ENCODE assay signal across 8 mouse cellular contexts in the genomic region with DNA sequence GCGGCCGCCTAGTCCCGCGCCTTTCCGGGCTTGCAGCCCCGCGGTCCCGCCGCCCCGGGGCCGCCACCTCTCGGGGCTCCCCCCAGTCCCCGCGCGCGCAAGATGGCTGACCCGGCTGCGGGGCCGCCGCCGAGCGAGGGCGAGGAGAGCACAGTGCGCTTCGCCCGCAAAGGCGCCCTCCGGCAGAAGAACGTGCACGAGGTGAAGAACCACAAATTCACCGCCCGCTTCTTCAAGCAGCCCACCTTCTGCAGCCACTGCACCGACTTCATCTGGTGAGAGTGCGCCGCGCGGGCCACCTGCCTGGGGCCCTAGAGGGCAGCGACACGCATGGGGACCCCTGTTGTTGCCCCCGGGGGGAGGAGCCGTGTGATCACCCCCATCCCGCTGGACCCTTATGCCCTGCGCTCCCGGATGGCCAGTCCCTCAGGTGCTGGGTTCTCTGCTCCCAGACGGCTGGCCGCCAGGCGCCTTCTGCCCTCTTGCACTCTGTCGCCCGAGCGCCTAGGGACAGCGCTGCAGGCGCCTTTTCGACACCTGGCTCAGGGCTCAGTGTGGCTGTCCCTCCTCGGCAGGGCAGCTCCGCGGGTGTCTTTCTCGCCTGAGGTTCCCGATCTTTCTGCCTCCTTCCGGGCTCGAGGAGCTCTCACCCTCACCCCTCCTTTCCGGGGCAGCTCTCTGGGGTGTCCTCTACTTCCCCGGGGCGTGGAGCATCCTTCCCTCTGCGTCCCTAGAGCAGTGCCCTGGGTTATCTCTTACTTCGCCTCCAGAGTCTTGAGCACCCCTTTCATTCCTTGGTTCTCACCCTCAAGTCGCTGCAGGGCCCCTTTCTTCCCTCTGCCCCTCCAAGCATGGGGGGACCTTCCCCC. TPM values are rescaled to one million over a fixed set of nuclear protein-coding genes. Genes with fewer than 3 reads are reported as not detected.
DNase-seq lines count a peak whose midpoint lies in the region; ATAC-seq and TF ChIP-seq lines count a peak whose summit lies in the region.

No protein-coding gene starts in this region.

- ATAC-seq in intestine, postnatal 0 days = peak; percentile 31; the same call in 1 of the 2 replicates

- under 1% methylated on average over 65 of the region's 66 CpGs for WGBS in intestine, postnatal 0 days
- 2% methylated on average over 66 of the region's 66 CpGs for WGBS in small intestine, adult 2 months

- H3K9me3 ChIP-seq in intestine, postnatal 0 days (ENCODE audit: control insufficient read depth) = no peaks in the 10 kb centered on the region
- no peaks in the 10 kb centered on the region for H3K9me3 ChIP-seq in megakaryocyte, embryonic 14.5 days

- TF ChIP-seq CTCF in left cerebral cortex, adult 2 months (IDR thresholded peaks at IDR 0.05) = no peak
- TF ChIP-seq CTCF in intestine, postnatal 0 days (IDR thresholded peaks at IDR 0.05; ENCODE audit: low read depth) = no peak
- no peak for TF ChIP-seq CTCF in small intestine, adult 2 months (IDR thresholded peaks at IDR 0.05; ENCODE audit: extremely low read depth, insufficient read length, insufficient replicate concordance, low read depth, low read length)

- no peaks in the 10 kb centered on the region for H3K4me1 ChIP-seq in intestine, postnatal 0 days (replicated peaks; ENCODE audit: control insufficient read depth, insufficient read depth, low read length)
- peaks cover 35% of the 10 kb centered on the region for H3K4me1 ChIP-seq in megakaryocyte, embryonic 14.5 days
- H3K4me1 ChIP-seq in small intestine, adult 2 months (ENCODE audit: control insufficient read depth, insufficient read depth, insufficient read length, low read length) = peaks cover 3% of the 10 kb centered on the region

- intact Hi-C loops in left cerebral cortex, adult 2 months (cut with DNase I) = loop anchor here (2.0 to 5.0 kb wide), 4 partner anchors 39 to 169 kb away; no protein-coding TSS in a partner anchor

- no peaks in the 10 kb centered on the region for H3K36me3 ChIP-seq in intestine, postnatal 0 days (ENCODE audit: control insufficient read depth, insufficient read depth)
- H3K36me3 ChIP-seq in megakaryocyte, embryonic 14.5 days (replicated peaks; ENCODE audit: low read length) = no peaks in the 10 kb centered on the region
- no peaks in the 10 kb centered on the region for H3K36me3 ChIP-seq in small intestine, adult 2 months (ENCODE audit: control insufficient read depth, insufficient read depth, low read length)

- peak overlapping the region; percentile 93 for H3K27ac ChIP-seq in left cerebral cortex, adult 2 months
- H3K27ac ChIP-seq in intestine, postnatal 0 days (ENCODE audit: low read depth, low read length) = no peak overlapping the region
- H3K27ac ChIP-seq in small intestine, adult 2 months (ENCODE audit: insufficient read depth, low read depth, low read length) = no peak overlapping the region

- H3K27me3 ChIP-seq in intestine, postnatal 0 days (replicated peaks; ENCODE audit: control insufficient read depth, insufficient read depth, low read length) = peaks cover 24% of the 10 kb centered on the region
- H3K27me3 ChIP-seq in megakaryocyte, embryonic 14.5 days (replicated peaks) = peaks cover 67% of the 10 kb centered on the region
- H3K27me3 ChIP-seq in small intestine, adult 2 months (ENCODE audit: control insufficient read depth, insufficient read depth, low read length) = peaks cover 23% of the 10 kb centered on the region

- H3K4me3 ChIP-seq in left cerebral cortex, adult 2 months = peak overlapping the region; percentile 76
- peak overlapping the region; percentile 56 for H3K4me3 ChIP-seq in intestine, postnatal 0 days (ENCODE audit: low read depth, low read length)
- H3K4me3 ChIP-seq in megakaryocyte, embryonic 14.5 days (replicated peaks) = peak overlapping the region; percentile 93
- peak overlapping the region; percentile 55 for H3K4me3 ChIP-seq in small intestine, adult 2 months (ENCODE audit: low read depth, low read length)

- H3K9ac ChIP-seq in intestine, postnatal 0 days (ENCODE audit: low read depth, low read length) = peak overlapping the region; percentile 31; the same call in 1 of the 2 replicates

- peak; percentile 32 to 38 for DNase-seq in left cerebral cortex, adult 2 months (ENCODE audit: extremely low spot score in 1 of 2, low spot score in 2 of 2)
- no peak for DNase-seq in left cerebral cortex, adult 9 months (ENCODE audit: low spot score in 2 of 2)
- peak; percentile 71 for DNase-seq in cerebellum, adult 8-10 months
- DNase-seq in heart, adult 18-20 months = peak; percentile 15 to 30
- no peak for DNase-seq in layer of hippocampus, adult 8-10 months (ENCODE audit: low spot score in 2 of 2)

- TF ChIP-seq POLR2A in small intestine, adult 2 months (IDR thresholded peaks at IDR 0.05; ENCODE audit: low read depth, low read length) = no peak

- H3K4me2 ChIP-seq in intestine, postnatal 0 days (replicated peaks; ENCODE audit: low read depth) = peak overlapping the region; percentile 88

RNA-seq across cellular contexts. Expression of a gene that starts 0.9 kb away (rescaled TPM):
- 100 to 1,000 TPM; 964 to 986 TPM for total RNA-seq in left cerebral cortex, adult 2 months (2021)
- total RNA-seq in heart, adult 18-20 months (2021) = 1 to 10 TPM; 3.4 to 8.6 TPM
- polyA plus RNA-seq in intestine, postnatal 0 days (2015; fragmentation: Nextera tagmentation; extraction: Ambion mirVana) = 4.7 and 5.1 TPM in 2 replicates
- 0.82 and 0.83 TPM in 2 replicates for polyA plus RNA-seq in megakaryocyte, embryonic 14.5 days (2012; ENCODE audit: insufficient read depth, low replicate concordance)
- polyA plus RNA-seq in small intestine, adult 2 months (2012; rRNA removed) = 4.1 and 6.1 TPM in 2 replicates
- total RNA-seq in layer of hippocampus, adult 8-10 months (2022) = 100 to 1,000 TPM; 650 to 790 (median 729) TPM

Comparison
In these comparisons a context has a peak if more than half of its experiments do, and no peak if none do; other contexts are left out.
1. DNase-seq: peak in left cerebral cortex, adult 2 months (2 of 2), cerebellum, adult 8-10 months (single experiment) and heart, adult 18-20 months (2 of 2); none in left cerebral cortex, adult 9 months (0 of 2) and layer of hippocampus, adult 8-10 months (0 of 2).
2. RNA of a gene that starts 0.9 kb away (total RNA-seq): 964 to 986 TPM in left cerebral cortex, adult 2 months and 650 to 790 TPM in layer of hippocampus, adult 8-10 months; 3.4 to 8.6 TPM in heart, adult 18-20 months; every median in the first group is over 10 times any median in the second.
3. Peak in every context shown above with its lines, with median percentiles within 50 percentile points of each other: H3K4me3 ChIP-seq.